Mouse (Mus musculus) cerebellum, adult 2 months (tissue): Measurements from ENCODE around the gene Gm49325.

Experiments
- CTCF ChIP-seq: fragments of 200-500 bp; IDR thresholded peaks from 2 replicates; pipeline ENCODE4 v1.5.1; 2011; ENCODE audit warnings: low read depth, mild to moderate bottlenecking, control low read depth, low read length, moderate library complexity, borderline replicate concordance; ENCODE audit not compliant: insufficient read depth
- POLR2A ChIP-seq: fragments of 200-500 bp; IDR thresholded peaks from 2 replicates; pipeline ENCODE4 v1.6.1; 2011; ENCODE audit warnings: low read length, control low read depth, borderline replicate concordance; ENCODE audit not compliant: insufficient read depth

- TF ChIP-seq CTCF (no peak), POLR2A (no peak)
These were observed 49.4 kb upstream of the Gm49325 start for GRCm38 (mm10) chr10:77556631-77557030.
